Mouse (Mus musculus): ENCODE measurements around the gene Gm20696.

Gm20696 gene

GRCm38 (mm10) chr6:99666318-99667171, at the start of gene Gm20696, which contains the start of gene Eif4e3:
Gm20696 (minus strand) TSS chr6:99666797.
Eif4e3 (minus strand) TSS chr6:99666771.
- DNase-seq (ENCODE audit: extremely low read depth, insufficient read length, low spot score), result peak; percentile 76

GRCm38 (mm10) chr6:99715913-99716312, 49.3 kb upstream of the Gm20696 start:
- no peak for DNase-seq (ENCODE audit: extremely low read depth, insufficient read length, low spot score)

- DNase-seq (ENCODE audit: extremely low read depth, insufficient read length, low spot score), result no peak
Measured at GRCm38 (mm10) chr6:99715191-99715590, 48.6 kb upstream of the Gm20696 start.

GRCm38 (mm10) chr6:99713256-99713655, 46.7 kb upstream of the Gm20696 start:
- no peak for DNase-seq (ENCODE audit: extremely low read depth, insufficient read length, low spot score)

- no peak for DNase-seq (ENCODE audit: extremely low read depth, insufficient read length, low spot score)
Measured at GRCm38 (mm10) chr6:99711576-99712101, 45.0 kb upstream of the Gm20696 start.

GRCm38 (mm10) chr6:99700484-99700883, 33.9 kb upstream of the Gm20696 start:
- DNase-seq (ENCODE audit: extremely low read depth, insufficient read length, low spot score), result no peak

GRCm38 (mm10) chr6:99692916-99693841, 26.6 kb upstream of the Gm20696 start:
- no peak for DNase-seq (ENCODE audit: extremely low read depth, insufficient read length, low spot score)

GRCm38 (mm10) chr6:99692206-99692915, 25.8 kb upstream of the Gm20696 start, which contains the start of gene Gpr27:
Gpr27 (plus strand) TSS chr6:99692679.
- no peak for DNase-seq (ENCODE audit: extremely low read depth, insufficient read length, low spot score)

- no peak for DNase-seq (ENCODE audit: extremely low read depth, insufficient read length, low spot score)
Measured at GRCm38 (mm10) chr6:99691666-99692205, 25.1 kb upstream of the Gm20696 start.

GRCm38 (mm10) chr6:99688513-99688912, 21.9 kb upstream of the Gm20696 start:
- no peak for DNase-seq (ENCODE audit: extremely low read depth, insufficient read length, low spot score)

- no peak for DNase-seq (ENCODE audit: extremely low read depth, insufficient read length, low spot score)
Measured at GRCm38 (mm10) chr6:99684899-99685298, 18.3 kb upstream of the Gm20696 start.

- no peak for DNase-seq (ENCODE audit: extremely low read depth, insufficient read length, low spot score)
Measured at GRCm38 (mm10) chr6:99683974-99684373, 17.4 kb upstream of the Gm20696 start.

- no peak for DNase-seq (ENCODE audit: extremely low read depth, insufficient read length, low spot score)
Measured at GRCm38 (mm10) chr6:99678108-99678507, 11.5 kb upstream of the Gm20696 start.

GRCm38 (mm10) chr6:99677325-99677724, 10.7 kb upstream of the Gm20696 start:
- DNase-seq (ENCODE audit: extremely low read depth, insufficient read length, low spot score), result no peak

- no peak for DNase-seq (ENCODE audit: extremely low read depth, insufficient read length, low spot score)
Measured at GRCm38 (mm10) chr6:99674482-99674881, 7.9 kb upstream of the Gm20696 start.

GRCm38 (mm10) chr6:99671768-99672167, 5.2 kb upstream of the Gm20696 start:
- no peak for DNase-seq (ENCODE audit: extremely low read depth, insufficient read length, low spot score)

GRCm38 (mm10) chr6:99670481-99671119, 4.0 kb upstream of the Gm20696 start:
- DNase-seq (ENCODE audit: extremely low read depth, insufficient read length, low spot score), result peak; percentile 22

- DNase-seq (ENCODE audit: extremely low read depth, insufficient read length, low spot score), result no peak
Measured at GRCm38 (mm10) chr6:99669481-99670325, 3.1 kb upstream of the Gm20696 start.

GRCm38 (mm10) chr6:99667290-99667689, 693 bp upstream of the Gm20696 start:
- no peak for DNase-seq (ENCODE audit: extremely low read depth, insufficient read length, low spot score)
